Mouse (Mus musculus) hindbrain, embryonic 11.5 days (tissue): ENCODE data around the gene Bmpr1b. TPM values are rescaled to one million over a fixed set of nuclear protein-coding genes. Genes with fewer than 3 reads are reported as not detected.
A peak's percentile ranks its signal among the peaks of the same experiment; 100 is the strongest.
"Not testable (repeated sequence)": the region's sequence is repeated elsewhere in the genome, so short reads cannot be mapped to it uniquely, and the experiment has no call there.

Source experiments
- ATAC-seq: fragments of 200-750 bp; cut with Nextera tagmentation; 2 replicates; pipeline ENCODE4 v1.8.0; 2017; ENCODE audit warnings: mild to moderate bottlenecking, moderate TSS enrichment, moderate library complexity; ENCODE audit not compliant: low FRiP score
- DNase-seq: peaks from one replicate; pipeline ENCODE4 v3.0.0-alpha.2; 2015; ENCODE audit warnings: low spot score
- H3K27ac ChIP-seq: fragments of 300-500 bp; sonication (generic); 2 replicates; pipeline ENCODE4 v1.5.1; 2014; ENCODE audit warnings: mild to moderate bottlenecking, low read depth, low read length
- H3K27me3 ChIP-seq: fragments of 300-500 bp; sonication (generic); 2 replicates; pipeline ENCODE4 v1.6.1; 2014; ENCODE audit warnings: mild to moderate bottlenecking, low read length, moderate library complexity, mixed read lengths; ENCODE audit not compliant: control insufficient read depth, insufficient read depth
- H3K36me3 ChIP-seq: fragments of 300-500 bp; sonication (generic); 2 replicates; pipeline ENCODE4 v1.6.1; 2014; ENCODE audit warnings: mild to moderate bottlenecking, low read length, moderate library complexity, mixed read lengths; ENCODE audit not compliant: control insufficient read depth, insufficient read depth
- H3K4me1 ChIP-seq: fragments of 300-500 bp; sonication (generic); replicated peaks from 2 replicates; pipeline ENCODE4 v1.6.1; 2014; ENCODE audit warnings: low read length, mixed read lengths; ENCODE audit not compliant: control insufficient read depth, insufficient read depth
- H3K4me2 ChIP-seq: fragments of 300-500 bp; sonication (generic); replicated peaks from 2 replicates; pipeline ENCODE4 v1.6.1; 2014; ENCODE audit warnings: mild to moderate bottlenecking, low read depth, low read length
- H3K4me3 ChIP-seq: fragments of 300-500 bp; sonication (generic); 2 replicates; pipeline ENCODE4 v1.5.1; 2014; ENCODE audit warnings: low read depth, low read length
- H3K9ac ChIP-seq: fragments of 300-500 bp; sonication (generic); 2 replicates; pipeline ENCODE4 v1.6.1; 2014; ENCODE audit warnings: low read depth, low read length
- H3K9me3 ChIP-seq: fragments of 300-500 bp; sonication (generic); 2 replicates; pipeline ENCODE4 v1.6.1; 2016; ENCODE audit warnings: low read length; ENCODE audit not compliant: control insufficient read depth
- WGBS: fragments of 180-500 bp; shearing (Covaris S2); extraction: QIAGEN DNeasy Blood & Tissue Kit; methylation state at CpG from one replicate; pipeline ENCODE4 v1.1.7; 2014; 5-methylcytosine and 5-hydroxymethylcytosine counted together
- polyA plus RNA-seq: library from polyadenylated mRNA; unstranded; fragments of >200 nt; fragmentation: Nextera tagmentation; extraction: Ambion mirVana; gene quantifications from 2 replicates; pipeline ENCODE4 v1.2.1, GENCODE M21; 2014

Bmpr1b gene
- polyA plus RNA-seq, result 11.0 and 14.4 TPM in 2 replicates

GRCm38 (mm10) chr3:142168863-142169521 is at the start of gene Bmpr1b:
Gene Bmpr1b (minus strand): TSS chr3:142169425.
- Histone ChIP-seq H3K4me3 (peak within 1 kb of the TSS; percentile 71), H3K4me1 (no peaks in the 10 kb centered on the region), H3K36me3 (no peaks in the 10 kb centered on the region), H3K9ac (peak within 1 kb of the TSS; percentile 81), H3K4me2 (peak within 1 kb of the TSS; percentile 87), H3K9me3 (no peaks in the 10 kb centered on the region), H3K27me3 (peaks cover 2% of the 10 kb centered on the region; the same call in 1 of the 2 replicates), H3K27ac (peak within 1 kb of the TSS; percentile 72)
- peak; percentile 92 for ATAC-seq
- DNase-seq, result peak; percentile 85
- WGBS, result under 1% methylated on average over 49 of the region's 65 CpGs

DNA sequence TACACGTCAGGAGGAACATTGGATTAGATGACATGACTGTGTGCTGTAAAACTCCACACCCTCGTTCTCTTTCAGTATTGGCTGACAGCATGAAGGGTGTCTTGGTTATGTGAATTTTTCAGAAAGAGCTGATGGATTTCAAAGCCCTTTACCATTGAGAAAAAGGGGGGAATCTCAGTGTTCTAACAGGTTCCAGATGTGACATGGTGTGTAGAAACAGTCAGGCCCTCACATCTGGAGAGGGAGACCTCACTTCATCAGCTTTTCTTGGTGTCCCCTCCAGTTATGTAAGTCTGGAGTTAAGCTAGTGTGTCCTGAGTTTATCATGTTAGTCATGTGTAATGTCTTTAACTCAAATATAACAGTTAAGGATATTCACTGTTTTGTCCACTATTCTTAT is 43.6 kb upstream of the Bmpr1b start:
- H3K4me2 ChIP-seq, result no peak overlapping the region
- no peaks in the 10 kb centered on the region for H3K9me3 ChIP-seq
- H3K4me1 ChIP-seq, result no peaks in the 10 kb centered on the region
- no peaks in the 10 kb centered on the region for H3K27me3 ChIP-seq
- no peak overlapping the region for H3K9ac ChIP-seq
- no peaks in the 10 kb centered on the region for H3K36me3 ChIP-seq
- WGBS, result 66% methylated on average over 2 of the region's 2 CpGs
- no peak for ATAC-seq
- H3K4me3 ChIP-seq, result no peak overlapping the region
- no peak for DNase-seq
- no peak overlapping the region for H3K27ac ChIP-seq

DNA sequence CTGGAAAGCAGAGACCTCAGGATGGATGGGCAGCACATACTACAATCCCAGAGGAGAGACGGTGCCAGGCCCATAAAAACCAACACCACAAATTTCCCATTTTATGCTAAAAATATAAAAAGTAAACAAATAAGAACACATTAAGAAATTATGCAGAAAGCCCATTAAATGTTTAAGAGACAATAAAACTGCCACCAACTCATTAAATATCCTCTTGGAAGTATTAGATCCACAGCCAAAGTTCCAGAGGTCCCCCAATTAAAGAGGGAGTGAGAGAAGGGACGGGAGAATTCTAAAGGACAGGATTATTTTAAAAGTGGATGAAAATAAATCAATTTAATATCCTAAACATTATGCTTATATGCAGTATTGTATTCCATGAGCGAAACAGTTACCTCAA is 43.0 kb upstream of the Bmpr1b start:
- ATAC-seq (no peak), DNase-seq (no peak)
- Histone ChIP-seq H3K9me3 (no peaks in the 10 kb centered on the region), H3K27ac (no peak overlapping the region), H3K27me3 (no peaks in the 10 kb centered on the region), H3K36me3 (no peaks in the 10 kb centered on the region), H3K4me3 (no peak overlapping the region), H3K9ac (no peak overlapping the region), H3K4me1 (no peaks in the 10 kb centered on the region), H3K4me2 (no peak overlapping the region)
- WGBS, result 92% methylated on average over 3 of the region's 3 CpGs

DNA sequence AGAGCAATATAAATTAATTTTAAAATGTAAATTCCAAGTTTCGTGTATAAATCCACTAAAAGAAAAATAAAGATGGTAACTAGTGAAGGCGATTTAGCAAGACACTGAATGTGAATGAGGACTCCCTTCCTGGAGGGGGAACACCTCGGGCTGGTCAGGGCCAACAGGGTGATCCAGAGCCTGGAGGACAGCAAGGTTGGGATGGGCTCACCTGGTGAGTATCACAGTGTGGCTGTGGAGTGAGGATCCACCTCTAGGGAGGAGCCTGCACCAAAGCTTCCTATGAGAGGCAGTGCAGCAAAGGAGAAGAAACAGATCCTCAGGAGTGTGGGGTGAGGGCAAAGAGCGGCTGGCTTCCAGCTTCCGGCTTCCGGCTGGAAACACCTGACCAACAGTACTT is 40.8 kb upstream of the Bmpr1b start:
- Histone ChIP-seq H3K4me2 (no peak overlapping the region), H3K27me3 (no peaks in the 10 kb centered on the region), H3K27ac (no peak overlapping the region), H3K4me3 (no peak overlapping the region), H3K4me1 (no peaks in the 10 kb centered on the region), H3K9ac (no peak overlapping the region), H3K9me3 (no peaks in the 10 kb centered on the region), H3K36me3 (no peaks in the 10 kb centered on the region)
- ATAC-seq (peak; percentile 22; the same call in 1 of the 2 replicates), DNase-seq (no peak)
- 66% methylated on average over 6 of the region's 6 CpGs for WGBS

DNA sequence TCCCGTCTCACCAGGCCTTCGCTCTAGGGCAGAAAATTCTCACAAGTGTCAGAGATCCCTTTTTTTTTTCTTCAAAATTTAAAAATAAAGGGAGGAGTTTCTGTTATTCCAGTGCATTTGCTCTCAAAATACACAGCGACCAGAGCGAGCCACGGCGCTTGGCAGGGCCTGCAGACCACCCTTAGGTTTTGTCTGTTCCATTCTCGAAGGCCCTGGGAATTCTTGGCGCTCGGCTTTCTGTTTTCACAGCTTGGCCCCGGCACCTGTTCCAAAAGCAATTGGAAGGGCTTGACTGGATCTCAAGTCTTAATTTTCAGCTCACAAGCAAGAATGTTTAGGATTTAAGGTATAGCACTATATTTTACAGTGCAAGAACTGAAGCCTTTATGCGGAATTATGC is 39.8 kb upstream of the Bmpr1b start:
- H3K4me3 ChIP-seq, result no peak overlapping the region
- H3K36me3 ChIP-seq, result no peaks in the 10 kb centered on the region
- H3K9me3 ChIP-seq, result no peaks in the 10 kb centered on the region
- 76% methylated on average over 11 of the region's 11 CpGs for WGBS
- no peaks in the 10 kb centered on the region for H3K4me1 ChIP-seq
- DNase-seq (no peak), ATAC-seq (no peak)
- no peak overlapping the region for H3K9ac ChIP-seq
- no peak overlapping the region for H3K4me2 ChIP-seq
- H3K27ac ChIP-seq, result no peak overlapping the region
- no peaks in the 10 kb centered on the region for H3K27me3 ChIP-seq

DNA sequence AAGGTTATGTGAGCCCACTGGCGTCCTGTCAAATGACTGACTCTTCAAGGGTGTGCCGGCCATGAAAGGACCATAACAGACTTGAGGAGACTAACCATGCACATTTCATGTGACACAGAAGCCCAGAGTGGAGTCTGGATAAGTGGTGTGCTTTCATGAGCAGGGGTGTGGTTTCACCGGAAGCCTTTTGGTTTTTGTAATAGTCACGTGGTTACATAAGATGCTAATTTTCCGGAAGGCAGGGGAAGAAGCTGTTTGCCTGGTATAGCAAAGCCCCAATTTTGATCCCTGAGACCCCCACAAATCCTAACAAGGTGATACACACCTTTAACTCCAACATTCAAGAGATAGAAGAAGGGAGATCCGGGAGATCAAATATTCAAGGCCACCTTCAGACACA is 38.3 kb upstream of the Bmpr1b start:
- H3K4me3 ChIP-seq, result no peak overlapping the region
- H3K9ac ChIP-seq, result no peak overlapping the region
- H3K4me2 ChIP-seq, result no peak overlapping the region
- no peaks in the 10 kb centered on the region for H3K9me3 ChIP-seq
- no peak for ATAC-seq
- H3K36me3 ChIP-seq, result no peaks in the 10 kb centered on the region
- no peak for DNase-seq
- no peaks in the 10 kb centered on the region for H3K4me1 ChIP-seq
- WGBS, result 91% methylated on average over 6 of the region's 6 CpGs
- H3K27ac ChIP-seq, result no peak overlapping the region
- no peaks in the 10 kb centered on the region for H3K27me3 ChIP-seq

DNA sequence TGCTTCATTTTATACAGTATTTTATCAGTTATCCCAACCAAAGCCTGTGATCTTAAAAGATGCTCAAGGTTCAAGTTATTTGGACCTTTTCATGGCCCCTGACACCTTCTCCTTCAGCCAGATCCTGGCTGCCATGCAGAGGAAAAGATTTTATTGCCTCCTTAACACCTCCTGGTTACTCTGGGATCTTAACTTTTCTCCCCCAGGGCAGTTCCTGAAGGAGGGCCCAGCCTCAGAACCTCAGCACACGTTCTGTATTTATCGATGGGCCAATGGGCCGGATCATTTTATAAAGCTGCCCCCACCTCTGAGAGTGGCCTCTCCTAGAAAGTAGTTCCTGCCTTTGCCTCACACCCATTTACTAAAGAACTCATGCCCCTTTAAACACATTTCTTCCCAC is 37.1 kb upstream of the Bmpr1b start:
- H3K27ac ChIP-seq, result no peak overlapping the region

GRCm38 (mm10) chr3:142196142-142196541 is 26.9 kb upstream of the Bmpr1b start:
- ATAC-seq (no peak), DNase-seq (peak; percentile 13)
- H3K27me3 ChIP-seq, result no peaks in the 10 kb centered on the region
- WGBS, result 79% methylated on average over 8 of the region's 8 CpGs
- H3K4me3 ChIP-seq, result no peak overlapping the region
- no peaks in the 10 kb centered on the region for H3K36me3 ChIP-seq
- no peak overlapping the region for H3K9ac ChIP-seq
- no peak overlapping the region for H3K27ac ChIP-seq
- H3K9me3 ChIP-seq, result no peaks in the 10 kb centered on the region; the same call in 1 of the 2 replicates
- no peaks in the 10 kb centered on the region for H3K4me1 ChIP-seq
- H3K4me2 ChIP-seq, result no peak overlapping the region

More for the DNA sequence above, 37.1 kb upstream of the Bmpr1b start:
- Histone ChIP-seq H3K36me3 (no peaks in the 10 kb centered on the region), H3K4me1 (no peaks in the 10 kb centered on the region), H3K9me3 (no peaks in the 10 kb centered on the region), H3K4me2 (no peak overlapping the region), H3K27me3 (no peaks in the 10 kb centered on the region), H3K4me3 (no peak overlapping the region), H3K9ac (no peak overlapping the region)
- 94% methylated on average over 3 of the region's 3 CpGs for WGBS
- DNase-seq, result no peak
- ATAC-seq, result no peak

GRCm38 (mm10) chr3:142191627-142192026 is 22.4 kb upstream of the Bmpr1b start:
- H3K4me2 ChIP-seq, H3K9ac ChIP-seq, H3K27ac ChIP-seq, H3K9me3 ChIP-seq, H3K36me3 ChIP-seq, ATAC-seq, DNase-seq, H3K4me1 ChIP-seq, H3K4me3 ChIP-seq, H3K27me3 ChIP-seq: not testable (repeated sequence)
